Mouse (Mus musculus) heart, embryonic 10.5 days (tissue): ENCODE results near the gene Podnl1. TPM values are rescaled to one million over a fixed set of nuclear protein-coding genes. Genes with fewer than 3 reads are reported as not detected.

ENCODE experiments used
- DNase-seq: peaks from one replicate; pipeline ENCODE4 v3.0.0-alpha.2; 2017; ENCODE audit warnings: low spot score
- H3K27ac ChIP-seq: fragments of 300-500 bp; sonication (generic); 2 replicates; pipeline ENCODE4 v1.5.1; 2016; ENCODE audit warnings: mild to moderate bottlenecking
- H3K27me3 ChIP-seq: fragments of 300-500 bp; sonication (generic); 2 replicates; pipeline ENCODE4 v1.6.1; 2016; ENCODE audit warnings: mild to moderate bottlenecking; ENCODE audit not compliant: poor library complexity, insufficient read depth, severe bottlenecking
- H3K36me3 ChIP-seq: fragments of 300-500 bp; sonication (generic); 2 replicates; pipeline ENCODE4 v1.6.1; 2016; ENCODE audit warnings: mild to moderate bottlenecking, moderate library complexity
- H3K4me1 ChIP-seq: fragments of 300-500 bp; sonication (generic); 2 replicates; pipeline ENCODE4 v1.6.1; 2016; ENCODE audit warnings: mild to moderate bottlenecking
- H3K4me3 ChIP-seq: fragments of 300-500 bp; sonication (generic); 2 replicates; pipeline ENCODE4 v1.5.1; 2016; ENCODE audit warnings: mild to moderate bottlenecking, moderate library complexity
- H3K9me3 ChIP-seq: fragments of 300-500 bp; sonication (generic); 2 replicates; pipeline ENCODE4 v1.6.1; 2016; ENCODE audit warnings: mild to moderate bottlenecking, moderate library complexity
- WGBS: fragments of 180-500 bp; shearing (Covaris S2); methylation state at CpG from one replicate; pipeline ENCODE4 v1.1.7; 2016; 5-methylcytosine and 5-hydroxymethylcytosine counted together
- polyA plus RNA-seq: library from polyadenylated mRNA; unstranded; fragments of >200 nt; fragmentation: Nextera tagmentation; extraction: Ambion mirVana; gene quantifications from 2 replicates; pipeline ENCODE4 v1.2.1, GENCODE M21; 2016

The Podnl1 gene
- polyA plus RNA-seq, 1 experiment from 2014 or later, result 0.10 TPM

DNA sequence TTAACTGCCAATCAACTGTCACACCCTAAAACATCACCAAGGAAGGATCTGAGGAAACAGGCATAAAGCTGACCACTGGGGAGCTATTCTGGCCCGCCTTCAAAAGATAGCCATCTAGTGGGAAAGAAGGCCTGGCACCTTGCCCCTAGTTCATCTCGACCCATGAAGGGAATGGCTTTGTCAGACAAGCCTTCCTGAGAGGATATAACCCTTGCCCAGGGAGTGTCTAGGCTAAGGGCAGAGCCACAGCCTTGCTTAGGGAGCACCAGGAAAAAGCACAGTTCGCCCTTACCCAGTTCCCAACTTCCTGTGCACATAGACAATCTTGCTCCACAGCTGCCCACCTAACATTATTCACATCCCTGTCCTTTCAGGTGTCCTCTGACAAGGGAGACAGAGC, 22.2 kb upstream of the Podnl1 start:
- DNase-seq, result no peak
- peaks cover 16% of the 10 kb centered on the region for H3K4me1 ChIP-seq
- H3K27ac ChIP-seq, result peak overlapping the region; percentile 98
- peak overlapping the region; percentile 78 for H3K4me3 ChIP-seq
- 63% methylated on average over 3 of the region's 3 CpGs for WGBS
- peaks cover 38% of the 10 kb centered on the region for H3K36me3 ChIP-seq
- no peaks in the 10 kb centered on the region for H3K27me3 ChIP-seq
- no peaks in the 10 kb centered on the region for H3K9me3 ChIP-seq

- peaks cover 16% of the 10 kb centered on the region for H3K4me1 ChIP-seq
- DNase-seq, result peak; percentile 93
Measured at GRCm38 (mm10) chr8:84104221-84104620, 21.6 kb upstream of the Podnl1 start.

GRCm38 (mm10) chr8:84104697-84105609, 20.8 kb upstream of the Podnl1 start, which contains the start of gene Dcaf15:
Dcaf15 (minus strand) TSS chr8:84104768.
- Histone ChIP-seq H3K27me3 (no peaks in the 10 kb centered on the region), H3K36me3 (peaks cover 26% of the 10 kb centered on the region), H3K4me1 (peaks cover 16% of the 10 kb centered on the region), H3K9me3 (no peaks in the 10 kb centered on the region), H3K4me3 (peak within 1 kb of the TSS; percentile 78), H3K27ac (peak within 1 kb of the TSS; percentile 98)
- peak; percentile 99 for DNase-seq
- WGBS, result 9% methylated on average over 42 of the region's 42 CpGs

More at GRCm38 (mm10) chr8:84104221-84104620, 21.6 kb upstream of the Podnl1 start:
- Histone ChIP-seq H3K9me3 (no peaks in the 10 kb centered on the region), H3K36me3 (peaks cover 32% of the 10 kb centered on the region), H3K27ac (peak overlapping the region; percentile 98), H3K27me3 (no peaks in the 10 kb centered on the region), H3K4me3 (peak overlapping the region; percentile 78)
- WGBS, result under 1% methylated on average over 28 of the region's 29 CpGs

DNA sequence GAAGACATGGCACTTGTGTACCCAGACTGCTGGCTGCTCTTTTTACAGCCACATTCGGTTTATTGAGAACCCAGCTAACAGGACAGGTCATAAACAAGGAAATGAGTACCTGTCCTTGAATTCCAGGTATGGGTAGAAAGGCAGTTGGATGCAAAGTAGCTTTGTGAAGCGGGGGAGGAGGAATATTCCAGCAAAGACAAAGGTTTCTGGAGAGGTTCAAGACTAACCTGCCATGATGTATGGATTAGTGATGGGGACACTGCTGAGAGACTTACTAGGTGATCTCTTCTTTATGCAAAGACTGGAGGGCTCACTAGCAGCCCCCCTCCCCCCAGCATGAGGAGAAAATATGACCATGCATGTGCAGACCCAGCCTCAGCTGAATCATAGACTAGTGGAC, 20.1 kb upstream of the Podnl1 start:
- DNase-seq, result no peak
- no peaks in the 10 kb centered on the region for H3K9me3 ChIP-seq
- no peak overlapping the region for H3K4me3 ChIP-seq
- H3K4me1 ChIP-seq, result peaks cover 16% of the 10 kb centered on the region
- peaks cover 22% of the 10 kb centered on the region for H3K36me3 ChIP-seq
- 81% methylated on average over 2 of the region's 2 CpGs for WGBS
- no peaks in the 10 kb centered on the region for H3K27me3 ChIP-seq
- H3K27ac ChIP-seq, result no peak overlapping the region

GRCm38 (mm10) chr8:84106216-84107040, 19.4 kb upstream of the Podnl1 start:
- H3K9me3 ChIP-seq, result no peaks in the 10 kb centered on the region
- no peak for DNase-seq
- peaks cover 15% of the 10 kb centered on the region for H3K36me3 ChIP-seq
- H3K4me1 ChIP-seq, result peaks cover 16% of the 10 kb centered on the region
- H3K4me3 ChIP-seq, result no peak overlapping the region
- no peak overlapping the region for H3K27ac ChIP-seq
- H3K27me3 ChIP-seq, result no peaks in the 10 kb centered on the region
- WGBS, result 88% methylated on average over 6 of the region's 6 CpGs

DNA sequence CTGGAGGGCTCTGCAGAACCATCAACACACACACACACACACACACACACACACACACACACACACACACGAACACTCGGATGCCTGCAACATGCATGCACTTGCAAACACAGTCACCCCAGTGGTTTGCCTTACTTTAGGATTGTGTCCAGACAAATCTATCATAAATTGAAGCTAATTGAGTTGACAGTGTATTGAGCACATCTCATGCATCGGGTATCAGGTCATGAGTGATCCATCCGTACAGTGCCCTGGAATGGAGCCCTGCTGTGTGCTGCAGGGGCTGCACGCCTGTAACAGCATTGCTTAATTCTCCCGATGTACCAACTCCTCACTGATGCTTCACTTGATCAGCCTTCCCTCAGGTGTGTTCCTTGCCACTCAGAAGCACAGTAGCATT, 10.1 kb upstream of the Podnl1 start:
- Histone ChIP-seq H3K27me3 (no peaks in the 10 kb centered on the region), H3K4me1 (peaks cover 4% of the 10 kb centered on the region; the same call in 1 of the 2 replicates), H3K36me3 (no peaks in the 10 kb centered on the region), H3K9me3 (no peaks in the 10 kb centered on the region), H3K27ac (no peak overlapping the region), H3K4me3 (no peak overlapping the region)
- DNase-seq, result no peak
- 90% methylated on average over 6 of the region's 6 CpGs for WGBS

DNA sequence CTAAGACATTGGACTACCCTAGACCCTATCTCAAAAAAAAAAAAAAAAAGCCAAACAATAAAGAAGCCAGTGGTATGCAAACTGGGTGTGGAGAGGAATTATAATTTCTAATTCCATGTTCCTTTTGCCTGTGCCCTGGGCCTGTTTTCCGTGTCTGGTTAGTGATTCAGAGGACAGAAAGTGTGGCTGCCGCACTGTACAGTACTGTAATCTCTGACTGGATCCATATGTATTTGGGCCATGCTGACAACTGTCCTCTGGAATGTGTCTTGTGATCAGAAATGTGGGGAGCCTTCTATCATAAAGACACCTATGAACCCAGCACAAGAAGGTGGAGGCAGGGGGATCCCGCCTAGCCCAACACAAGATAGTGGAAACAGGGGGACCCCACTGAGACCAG, 3.6 kb upstream of the Podnl1 start:
- peaks cover 9% of the 10 kb centered on the region; the same call in 1 of the 2 replicates for H3K4me1 ChIP-seq
- no peak for DNase-seq
- WGBS, result 79% methylated on average over 3 of the region's 3 CpGs
- no peak overlapping the region for H3K4me3 ChIP-seq
- H3K9me3 ChIP-seq, result no peaks in the 10 kb centered on the region
- H3K27me3 ChIP-seq, result no peaks in the 10 kb centered on the region
- H3K27ac ChIP-seq, result no peak overlapping the region
- no peaks in the 10 kb centered on the region for H3K36me3 ChIP-seq

- 69% methylated on average over 2 of the region's 2 CpGs for whole genome bisulfite sequencing
- no peak overlapping the region for H3K27ac ChIP-seq
- peaks cover 27% of the 10 kb centered on the region for H3K27me3 ChIP-seq
- peaks cover 5% of the 10 kb centered on the region for H3K36me3 ChIP-seq
- no peak overlapping the region for H3K4me3 ChIP-seq
- no peak for DNase-seq
- H3K9me3 ChIP-seq, result no peaks in the 10 kb centered on the region
- H3K4me1 ChIP-seq, result peaks cover 23% of the 10 kb centered on the region
Measured at GRCm38 (mm10) chr8:84126742-84127141, 953 bp downstream of the Podnl1 start.

DNA sequence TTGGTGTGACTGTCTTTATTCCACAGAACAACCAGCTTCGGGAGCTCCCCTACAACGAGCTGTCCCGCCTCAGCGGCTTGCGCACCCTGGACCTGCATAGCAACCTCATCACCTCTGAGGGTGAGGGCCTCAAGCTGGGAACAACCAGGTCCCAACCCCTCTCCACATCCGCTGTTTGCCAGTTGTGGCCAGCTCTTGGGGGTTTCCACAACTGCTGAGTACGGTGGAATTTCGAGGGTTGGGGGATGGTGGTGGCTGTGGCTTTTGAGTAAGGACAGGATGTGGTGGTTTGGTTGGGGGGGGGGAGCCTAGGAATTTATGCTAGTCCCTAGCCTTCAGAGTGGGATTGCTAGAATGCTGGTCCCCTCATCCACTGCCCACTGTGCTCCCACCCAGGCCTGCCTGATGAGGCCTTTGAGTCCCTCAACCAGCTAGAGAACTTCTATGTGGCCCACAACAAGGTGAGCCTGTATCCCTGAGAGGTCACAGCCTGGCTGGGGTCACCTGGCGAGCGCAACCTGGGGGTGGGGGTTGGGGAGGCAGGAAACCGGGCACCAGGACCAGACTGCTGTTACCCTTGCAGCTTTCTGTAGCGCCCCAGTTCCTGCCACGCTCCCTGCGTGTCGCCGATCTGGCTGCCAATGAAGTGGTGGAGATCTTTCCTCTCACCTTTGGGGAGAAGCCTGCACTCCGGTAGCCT, 1.6 kb downstream of the Podnl1 start:
- Histone ChIP-seq H3K4me3 (no peak overlapping the region), H3K36me3 (peaks cover 11% of the 10 kb centered on the region), H3K9me3 (no peaks in the 10 kb centered on the region), H3K27ac (peak overlapping the region; percentile 31; the same call in 1 of the 2 replicates), H3K4me1 (peaks cover 23% of the 10 kb centered on the region), H3K27me3 (peaks cover 32% of the 10 kb centered on the region)
- 52% methylated on average over 17 of the region's 17 CpGs for WGBS
- no peak for DNase-seq

- H3K9me3 ChIP-seq, result no peaks in the 10 kb centered on the region
- H3K27ac ChIP-seq, result no peak overlapping the region
- H3K4me1 ChIP-seq, result peaks cover 27% of the 10 kb centered on the region
- no peak overlapping the region for H3K4me3 ChIP-seq
- peaks cover 20% of the 10 kb centered on the region for H3K36me3 ChIP-seq
- H3K27me3 ChIP-seq, result peaks cover 32% of the 10 kb centered on the region
- 61% methylated on average over 8 of the region's 8 CpGs for WGBS
- DNase-seq, result no peak
Measured at GRCm38 (mm10) chr8:84128277-84128676, 2.5 kb downstream of the Podnl1 start.

DNA sequence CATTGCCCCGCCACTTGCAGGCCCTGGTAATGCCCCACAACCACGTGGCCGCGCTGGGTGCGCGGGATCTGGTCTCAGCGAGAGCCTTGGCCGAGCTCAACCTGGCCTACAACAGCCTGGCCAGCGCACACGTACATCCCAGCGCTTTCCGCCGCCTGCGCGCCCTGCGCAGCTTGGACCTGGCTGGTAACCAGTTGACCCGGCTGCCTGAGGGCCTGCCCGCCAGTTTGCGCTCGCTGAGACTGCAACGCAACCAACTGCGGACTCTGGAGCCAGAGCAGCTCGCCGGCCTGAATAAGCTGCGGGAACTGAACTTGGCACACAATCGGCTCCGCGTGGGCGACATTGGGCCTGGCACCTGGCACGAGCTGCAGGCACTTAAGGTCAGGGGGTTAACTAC, 5.0 kb downstream of the Podnl1 start:
- H3K4me1 ChIP-seq, result peaks cover 28% of the 10 kb centered on the region
- peaks cover 45% of the 10 kb centered on the region for H3K36me3 ChIP-seq
- no peak overlapping the region for H3K4me3 ChIP-seq
- no peak for DNase-seq
- peaks cover 32% of the 10 kb centered on the region for H3K27me3 ChIP-seq
- 44% methylated on average over 30 of the region's 30 CpGs for WGBS
- H3K9me3 ChIP-seq, result no peaks in the 10 kb centered on the region
- no peak overlapping the region for H3K27ac ChIP-seq

DNA sequence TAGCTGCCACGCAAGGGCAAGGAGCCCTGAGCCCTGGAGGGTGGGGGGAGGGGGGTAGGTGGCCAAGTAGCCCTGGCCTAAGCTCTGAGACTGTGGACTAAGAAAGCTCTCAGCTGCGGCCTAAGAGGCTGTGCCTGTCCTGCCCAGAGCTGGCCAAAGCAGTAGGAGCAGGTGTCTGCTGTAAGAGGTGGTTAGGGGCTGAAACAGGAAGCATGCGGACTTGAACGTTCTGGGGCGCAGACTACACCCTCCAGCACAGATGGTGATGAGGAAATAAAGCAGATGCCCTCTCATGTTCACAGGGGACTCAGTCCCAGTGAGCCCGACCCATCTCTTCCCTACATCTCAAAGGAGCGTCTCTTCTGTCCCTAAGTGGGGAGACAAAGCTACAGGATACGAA, 6.4 kb downstream of the Podnl1 start:
- no peak for DNase-seq
- peaks cover 22% of the 10 kb centered on the region for H3K4me1 ChIP-seq
- no peaks in the 10 kb centered on the region for H3K9me3 ChIP-seq
- H3K4me3 ChIP-seq, result no peak overlapping the region
- H3K27me3 ChIP-seq, result peaks cover 32% of the 10 kb centered on the region
- peaks cover 59% of the 10 kb centered on the region for H3K36me3 ChIP-seq
- 82% methylated on average over 8 of the region's 8 CpGs for WGBS
- H3K27ac ChIP-seq, result no peak overlapping the region
